Mouse (Mus musculus) mouse embryonic stem cell (cell line): ENCODE measurements around the gene Wdsub1.
"Not testable (repeated sequence)": the region's sequence is repeated elsewhere in the genome, so short reads cannot be mapped to it uniquely, and the experiment has no call there.

Experiments
- in situ Hi-C, 2 experiments: fragments of 300-500 bp; cut with MboI; formaldehyde crosslinking; loops; 1 replicate in 1 of 2; 3 replicates in 1 of 2; pipeline ENCODE4 v1.14.3; 2019 to 2020; ENCODE audit warnings: low sequenced_read_pairs in 2 of 2, low pct_unique_long_range_greater_than_20kb in 1 of 2, mixed read lengths in 1 of 2; ENCODE audit not compliant: unreplicated experiment in 1 of 2

The Wdsub1 gene

DNA sequence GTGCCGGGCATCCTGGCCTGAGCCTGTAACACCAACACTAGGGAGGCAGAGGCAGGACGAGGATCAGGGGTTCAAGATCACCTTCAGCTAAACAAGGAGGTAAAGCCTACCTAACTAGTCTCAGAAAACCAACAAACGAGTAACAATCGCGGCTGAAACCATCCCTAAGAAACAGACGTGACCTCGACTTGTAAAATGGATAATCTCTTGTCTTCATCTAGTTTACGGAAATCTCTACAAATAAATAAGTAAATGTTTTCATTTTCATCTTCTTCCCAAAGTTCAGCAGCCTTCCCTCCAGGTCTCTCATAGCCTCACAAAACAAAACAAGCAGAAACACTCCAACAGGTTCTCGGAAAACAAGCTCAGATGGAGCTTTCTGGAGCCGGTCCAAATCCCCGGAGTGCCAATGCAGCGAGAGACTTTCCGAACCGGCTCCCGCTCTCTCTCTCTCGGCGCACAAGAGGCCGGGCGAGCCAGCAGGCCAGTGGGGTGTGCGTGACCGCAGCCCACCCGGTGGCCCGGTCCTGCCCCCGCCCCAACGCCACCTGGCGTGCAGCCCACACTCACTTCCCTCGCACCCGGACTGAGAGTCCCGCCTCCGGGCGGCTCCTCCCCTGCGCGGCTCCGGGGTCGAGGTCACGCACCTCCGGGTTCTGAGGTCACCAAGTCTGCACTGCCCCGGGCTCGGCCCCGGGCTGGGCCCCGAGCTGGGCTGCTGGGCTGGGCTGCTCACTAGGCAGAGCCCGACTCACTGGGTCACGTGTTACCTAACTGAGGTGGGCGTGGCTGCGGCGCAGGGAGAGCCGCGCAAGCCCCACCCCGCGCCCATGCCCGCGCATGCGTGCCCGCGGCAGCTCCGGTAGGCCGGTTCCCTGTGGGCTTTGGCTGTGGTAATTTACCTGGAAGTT, at the start of gene Wdsub1:
Gene Wdsub1, minus strand, starts transcription at position 761 of the 911 bp plus-strand sequence.
- in situ Hi-C loops, result no loop called here

DNA sequence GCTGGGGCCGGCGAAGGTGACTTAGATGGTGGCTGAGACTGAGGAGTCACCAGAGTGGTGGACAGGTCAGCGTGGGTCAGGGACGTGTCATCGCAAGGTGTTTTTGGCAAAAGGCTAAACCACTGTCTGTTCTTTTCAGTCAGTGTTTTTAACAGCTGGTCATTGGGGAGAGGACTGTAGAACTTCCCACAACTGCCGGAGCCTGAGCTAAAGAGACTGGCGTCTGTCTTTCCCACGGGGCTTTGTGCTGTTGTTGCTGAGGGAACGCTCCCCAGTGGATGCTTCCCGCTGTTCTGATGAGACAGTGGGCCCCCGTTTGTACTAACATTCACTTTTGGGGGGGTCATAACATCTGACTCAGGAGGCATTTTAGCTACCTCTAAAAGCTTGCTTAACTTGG, 31.2 kb upstream of the Wdsub1 start:
- in situ Hi-C loops, result no loop called here

DNA sequence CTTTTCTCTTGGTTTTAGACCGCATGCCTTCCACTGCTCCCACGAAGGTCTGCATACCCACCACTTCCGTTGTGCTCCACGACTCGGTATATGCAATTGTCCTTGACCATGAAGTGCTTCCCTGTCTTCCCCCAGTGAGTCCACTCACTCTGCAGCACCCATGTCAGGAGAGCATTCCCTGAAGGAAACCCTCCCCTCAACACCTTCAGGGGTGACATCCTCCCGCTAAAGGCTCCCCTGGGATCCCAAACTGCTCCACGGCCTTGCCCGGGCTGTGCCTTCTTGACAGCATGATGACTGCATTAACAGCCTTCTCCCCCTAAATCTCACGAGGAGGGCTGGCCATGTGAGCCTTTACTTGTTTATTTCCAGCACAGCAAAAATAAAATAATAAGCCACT, 25.7 kb upstream of the Wdsub1 start:
- in situ Hi-C loops, result no loop called here

DNA sequence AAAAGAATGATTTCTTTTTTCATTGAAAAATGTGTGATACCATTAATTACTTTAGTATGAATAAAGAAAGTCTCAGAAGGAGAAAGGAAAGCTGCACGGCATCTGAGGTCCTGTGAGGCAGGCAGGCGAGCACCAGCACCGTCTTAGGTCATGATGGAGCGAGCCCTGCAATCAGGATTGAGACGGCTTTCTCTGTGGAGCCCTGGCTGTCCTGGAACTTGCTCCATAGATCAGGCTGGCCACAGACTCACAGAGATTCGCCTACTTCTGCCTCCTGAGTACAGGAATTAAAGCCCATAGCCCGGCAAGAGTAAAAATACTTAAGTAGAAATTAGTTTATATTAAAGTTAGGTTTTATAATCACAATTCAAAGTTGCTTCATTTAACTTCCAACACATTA, 21.6 kb upstream of the Wdsub1 start:
- in situ Hi-C loops, result no loop called here

DNA sequence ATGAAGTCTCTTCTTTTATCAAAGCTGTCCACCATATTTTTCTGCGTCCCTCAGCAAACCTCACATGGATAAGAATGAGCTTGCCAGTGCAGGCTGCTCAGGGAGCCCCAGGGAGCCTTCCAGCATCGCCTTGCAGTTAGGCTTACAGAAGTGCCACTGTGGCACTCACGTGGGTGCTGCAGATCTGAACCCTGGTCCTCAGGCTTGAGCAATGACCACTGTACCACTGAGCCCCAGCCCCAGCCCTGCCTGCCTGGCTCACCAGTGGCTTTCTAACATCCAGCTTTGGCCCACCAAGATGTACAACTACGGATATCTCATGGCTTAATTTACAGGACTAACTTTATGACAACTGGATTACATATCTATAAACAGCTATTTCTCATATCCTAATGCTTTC, 16.3 kb upstream of the Wdsub1 start:
- in situ Hi-C loops, result no loop called here

DNA sequence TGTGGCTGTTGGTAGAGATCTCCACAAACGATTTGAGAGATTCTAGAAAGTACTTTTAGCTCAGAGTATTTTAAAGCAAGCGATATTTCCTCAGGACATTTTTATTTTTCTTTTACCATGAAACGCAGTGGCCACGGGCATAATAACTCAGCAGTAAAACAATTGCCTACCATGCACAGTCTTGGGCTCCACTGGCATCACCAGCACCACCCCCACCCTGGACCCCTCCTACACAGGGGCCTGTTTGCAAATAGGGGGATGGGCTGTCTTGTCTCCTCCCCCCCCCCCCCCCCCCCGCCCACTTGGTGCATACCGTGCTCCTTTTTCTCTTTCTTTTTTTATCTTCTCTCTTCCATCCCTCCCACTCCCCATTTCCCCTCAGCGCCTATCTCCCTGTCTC, 15.7 kb upstream of the Wdsub1 start:
- in situ Hi-C loops, result no loop called here

DNA sequence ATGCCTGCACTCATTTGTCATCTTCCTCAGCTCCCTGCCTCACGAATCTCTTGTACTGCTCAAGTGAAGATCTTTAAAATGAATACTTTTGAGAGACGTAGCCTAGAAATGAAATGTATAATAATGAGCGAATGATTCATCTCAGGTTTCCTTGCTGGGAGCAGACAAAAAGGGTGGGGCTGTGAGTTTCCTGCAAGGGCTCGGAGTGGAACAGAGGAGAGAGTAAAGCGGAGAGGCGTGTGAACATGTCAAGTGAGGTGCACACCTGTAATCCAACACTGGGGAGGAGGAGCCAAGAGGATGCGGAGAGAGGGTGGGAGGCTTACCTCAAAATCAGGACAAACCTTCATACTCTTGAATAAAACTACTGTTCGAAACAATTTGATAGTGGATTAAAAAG, 14.4 kb upstream of the Wdsub1 start:
- in situ Hi-C loops, result no loop called here

DNA sequence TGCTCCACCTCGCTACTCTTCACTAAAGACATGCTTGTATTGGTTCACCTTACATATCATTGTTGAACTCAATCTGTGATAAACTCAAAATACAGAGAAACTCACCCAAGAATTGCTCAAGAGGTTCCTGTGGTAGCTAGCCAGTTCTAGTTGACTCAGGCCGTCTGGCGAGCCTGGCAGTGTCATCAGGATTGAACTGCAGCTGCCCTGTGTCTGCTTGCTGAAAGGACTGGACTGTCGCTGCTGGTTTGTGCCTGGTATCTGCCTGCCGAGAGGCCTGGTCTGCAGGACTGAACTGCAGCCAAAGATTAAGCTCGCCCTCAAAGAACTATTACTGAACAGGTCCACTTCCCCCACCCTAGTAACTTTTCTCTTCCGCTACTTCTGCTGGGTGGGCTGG, 14.0 kb upstream of the Wdsub1 start:
- in situ Hi-C loops, result no loop called here

DNA sequence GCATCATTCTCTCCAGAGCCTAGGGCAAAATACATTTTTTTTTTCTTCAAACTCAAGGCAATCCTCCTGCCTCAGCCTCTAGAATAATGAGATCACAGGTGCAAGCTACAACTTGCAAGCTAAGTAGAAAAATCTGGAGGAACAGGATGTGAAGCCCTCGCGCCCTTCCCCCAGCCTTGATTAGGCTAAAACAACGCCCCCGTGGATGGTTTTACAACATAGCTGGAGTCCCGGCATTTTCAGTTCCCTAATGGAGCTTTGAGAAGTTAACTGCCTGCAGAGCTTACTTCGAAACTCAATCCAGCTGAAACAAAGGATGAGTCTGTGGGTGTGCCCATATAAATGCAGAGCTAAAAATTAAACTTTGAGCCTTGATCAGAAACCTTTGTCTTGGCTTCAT, 7.3 kb upstream of the Wdsub1 start:
- in situ Hi-C loops, result no loop called here

DNA sequence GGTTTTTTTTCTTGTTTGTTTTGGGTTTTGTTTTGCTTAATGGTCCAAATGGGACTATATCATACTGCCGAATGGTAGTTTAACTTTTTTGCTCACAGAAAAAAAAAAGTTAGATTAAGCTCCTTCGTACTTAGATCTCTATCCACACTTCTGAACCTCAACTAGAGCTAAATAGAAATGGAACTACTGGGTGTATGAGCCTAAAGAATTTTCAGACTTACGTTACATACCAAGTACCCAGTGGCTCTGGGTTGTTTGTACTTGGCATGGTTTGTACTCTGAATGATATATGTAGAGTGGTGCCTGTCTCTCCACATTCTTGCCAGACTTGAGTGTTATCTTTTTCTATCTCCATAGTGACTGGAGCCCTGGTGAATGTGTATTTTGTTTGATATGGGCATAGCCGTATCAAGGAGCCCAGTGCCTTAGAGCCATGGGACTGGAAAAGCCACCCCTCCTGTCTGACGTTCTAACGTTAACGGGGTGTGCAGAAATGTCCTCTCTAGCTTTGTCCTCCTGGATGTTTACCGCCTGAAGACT, 421 bp upstream of the Wdsub1 start:
- in situ Hi-C loops, result no loop called here

DNA sequence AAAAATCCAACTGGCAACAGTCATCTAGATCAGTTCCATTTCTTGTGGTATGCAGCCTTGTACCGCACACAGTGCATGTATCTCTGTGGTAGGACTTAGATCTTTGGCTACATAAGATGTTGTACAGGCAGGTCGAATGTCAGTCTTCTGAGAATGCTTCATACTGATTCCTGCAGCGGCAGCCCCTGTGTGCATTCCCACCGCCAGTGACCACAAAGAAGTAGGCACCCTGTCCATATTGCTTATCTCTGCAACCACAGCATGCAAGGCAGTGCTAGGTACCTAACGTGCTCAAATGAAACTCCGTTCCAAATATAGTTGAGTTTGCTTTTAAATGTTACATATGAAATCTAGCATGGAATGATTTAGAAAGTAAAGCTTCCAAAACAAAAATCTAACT, 987 bp downstream of the Wdsub1 start:
- in situ Hi-C loops, result no loop called here

DNA sequence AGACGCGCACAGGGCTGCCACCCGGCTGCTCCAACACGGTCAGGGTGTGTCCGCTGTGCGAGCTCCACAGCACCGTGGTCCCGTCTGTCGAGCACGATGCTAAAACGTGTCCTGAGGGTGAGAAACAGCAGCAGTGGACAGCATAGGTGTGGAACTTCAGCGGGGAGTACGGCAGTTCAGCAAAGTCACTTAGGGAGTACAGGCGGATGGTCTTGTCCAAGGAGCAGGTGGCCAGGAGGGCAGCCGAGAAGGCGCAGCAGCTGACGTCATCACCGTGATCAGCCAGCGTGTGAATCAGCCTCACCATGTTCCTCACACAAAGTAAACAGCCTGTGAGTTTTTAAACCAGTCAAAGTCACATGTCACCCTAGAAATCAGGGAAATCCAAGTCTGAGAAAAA, 4.2 kb downstream of the Wdsub1 start:
- in situ Hi-C loops, result no loop called here

DNA sequence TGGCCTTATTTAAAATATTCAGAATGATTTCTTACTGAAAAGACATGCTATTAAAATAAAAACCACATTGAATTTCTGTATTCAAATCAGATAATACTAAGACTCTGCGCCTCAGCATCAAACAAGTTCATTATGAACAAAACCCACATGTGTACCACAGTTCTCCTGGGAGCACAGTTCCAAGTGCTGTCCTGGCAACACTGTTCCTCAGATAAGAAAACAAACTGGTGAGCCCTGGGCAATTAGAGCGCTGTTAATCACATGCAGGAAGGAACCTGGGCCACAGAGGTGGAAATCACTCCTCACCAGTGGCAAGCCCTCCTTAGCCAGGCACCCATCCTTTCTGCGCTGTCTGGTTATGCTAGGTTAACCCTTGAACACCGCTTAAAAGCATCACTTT, 5.1 kb downstream of the Wdsub1 start:
- in situ Hi-C loops, result no loop called here

DNA sequence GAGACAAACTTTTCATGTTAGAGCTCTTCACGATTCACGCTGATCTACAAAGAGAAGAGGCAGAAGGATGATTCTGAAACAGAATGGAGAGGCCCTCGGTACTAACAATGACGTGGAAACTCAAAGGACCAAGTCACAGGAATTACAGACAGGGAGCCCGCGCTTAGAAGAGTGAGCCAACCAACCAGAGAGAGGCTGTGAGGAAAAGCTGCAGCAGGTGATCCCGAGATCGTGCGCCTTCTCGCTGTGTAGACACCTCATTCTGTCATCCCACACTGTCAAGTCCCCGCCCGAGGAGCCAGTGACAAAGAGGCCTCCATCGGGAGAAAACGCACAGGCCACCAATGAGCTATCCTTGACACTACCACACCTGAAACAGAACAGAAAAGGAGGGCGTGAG, 5.9 kb downstream of the Wdsub1 start:
- in situ Hi-C loops, result no loop called here

DNA sequence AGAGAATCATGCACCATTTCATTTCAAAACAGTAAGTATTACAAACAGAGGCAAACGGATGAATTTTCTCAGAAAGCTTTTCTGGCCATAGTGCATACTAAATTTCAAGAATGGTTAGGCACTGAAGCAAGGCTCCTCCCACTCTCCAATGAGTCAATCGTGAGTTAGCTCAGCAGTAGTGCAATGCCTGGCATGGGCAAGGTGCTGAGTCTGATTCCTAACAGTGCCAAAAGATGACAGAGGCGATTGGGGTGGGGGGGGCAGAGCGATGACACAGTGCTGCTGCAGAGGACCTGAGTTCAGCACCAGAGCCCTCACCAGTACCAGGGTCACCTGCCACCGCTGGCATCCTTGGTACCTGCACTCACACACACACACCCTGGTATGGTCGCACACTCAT, 11.9 kb downstream of the Wdsub1 start:
- in situ Hi-C loops, result no loop called here

DNA sequence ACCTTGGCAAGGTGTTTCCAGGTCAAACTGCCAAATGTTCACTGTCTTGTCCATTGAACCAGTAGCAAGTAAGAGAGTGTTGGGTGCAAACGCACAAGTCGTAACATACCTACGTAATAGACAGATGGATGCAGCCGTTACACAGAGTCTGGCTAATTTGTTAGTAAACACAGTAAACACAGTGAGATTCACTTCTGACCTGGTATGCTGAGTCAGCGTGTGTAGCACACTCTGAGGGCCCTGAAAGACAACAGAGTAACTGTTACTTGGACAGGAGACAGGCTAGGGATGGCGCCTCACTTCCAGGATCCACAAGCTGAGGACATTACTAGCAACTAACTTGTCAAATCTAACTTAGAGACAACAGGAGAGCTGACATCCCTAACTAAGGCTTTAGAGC, 19.8 kb downstream of the Wdsub1 start:
- in situ Hi-C loops, result no loop called here

DNA sequence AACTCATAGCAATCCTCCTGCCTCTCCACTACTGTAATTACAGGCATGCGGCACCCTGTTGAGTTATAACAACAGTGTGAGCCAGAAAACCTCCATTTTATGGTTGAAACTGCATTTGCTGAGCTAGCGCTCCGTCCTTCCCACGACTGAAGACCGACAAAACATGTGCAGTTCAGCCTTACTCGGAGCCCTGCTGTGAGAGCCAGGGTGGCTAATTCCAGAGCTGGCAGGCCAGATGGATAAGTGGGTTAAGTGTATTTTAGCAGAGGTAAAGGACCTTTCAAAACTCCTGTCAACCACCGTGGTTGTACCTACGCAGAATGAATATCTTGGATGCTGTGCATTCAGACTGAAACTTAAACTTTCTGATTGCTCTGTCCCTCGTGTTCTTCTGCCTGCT, 28.0 kb downstream of the Wdsub1 start:
- in situ Hi-C loops, result no loop called here

DNA sequence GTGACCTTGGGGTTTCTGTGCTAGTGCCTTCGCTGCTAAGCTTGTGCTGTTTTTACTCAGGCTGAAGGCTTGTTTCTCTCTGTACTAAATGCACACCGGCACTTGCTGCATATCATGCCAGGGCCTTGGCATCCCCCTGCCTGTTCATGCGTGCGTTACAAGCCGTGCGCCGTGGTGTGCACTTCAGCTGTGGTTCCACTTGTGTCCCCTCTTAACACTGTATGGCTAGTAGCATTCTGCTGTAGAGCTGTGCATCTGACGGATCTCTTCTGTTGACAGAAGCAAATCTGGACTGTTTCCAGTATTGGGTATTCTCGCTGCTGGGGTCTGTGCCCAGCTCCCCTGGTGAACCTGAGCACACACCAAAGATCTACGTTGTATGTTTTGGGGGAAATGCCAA, 28.8 kb downstream of the Wdsub1 start:
- in situ Hi-C loops, result no loop called here

DNA sequence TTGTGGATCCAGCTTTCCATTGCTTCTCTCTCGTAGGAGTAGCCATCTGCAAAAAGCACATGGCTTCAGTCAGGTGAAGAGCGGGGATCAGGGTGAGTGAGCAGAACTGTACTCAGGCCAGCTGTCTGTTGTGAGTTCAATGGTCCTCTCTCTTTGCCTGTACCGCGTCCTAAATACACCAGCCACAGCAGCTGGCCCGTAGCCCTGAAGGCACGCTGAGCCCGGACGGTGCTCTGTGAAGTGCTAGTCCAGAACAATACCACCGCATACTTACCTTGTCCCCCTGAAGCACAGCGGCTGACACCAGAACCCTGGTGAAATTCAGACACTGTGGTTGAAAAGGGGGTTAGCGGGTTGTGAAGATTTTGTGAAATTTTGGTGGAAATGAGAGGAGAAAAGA, 29.5 kb downstream of the Wdsub1 start:
- in situ Hi-C loops, result no loop called here

DNA sequence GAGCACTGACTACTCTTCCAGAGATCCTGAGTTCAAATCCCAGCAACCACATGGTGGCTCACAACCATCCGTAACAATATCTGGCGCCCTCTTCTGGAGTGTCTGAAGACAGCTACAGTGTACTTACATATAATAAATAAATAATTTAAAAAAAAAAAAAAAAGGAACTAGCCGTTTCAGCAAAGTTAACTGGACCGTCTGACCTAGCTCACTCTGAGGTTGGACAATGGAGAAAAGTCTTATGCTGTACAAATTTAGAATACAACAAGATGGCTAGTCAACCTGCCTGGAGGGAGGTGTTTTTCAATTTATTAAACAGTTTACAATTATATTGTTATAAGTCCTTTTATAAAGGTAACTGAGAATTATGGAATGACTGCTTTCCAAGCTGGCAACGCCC, 30.5 kb downstream of the Wdsub1 start:
- in situ Hi-C loops, result not testable (repeated sequence)
